Mouse (Mus musculus) activated CD4-positive, CD25-positive, alpha-beta regulatory T cell, adult 4 months (primary cell): ENCODE measurements around the gene Cdt1. TPM values are rescaled to one million over a fixed set of nuclear protein-coding genes. Genes with fewer than 3 reads are reported as not detected.
A peak's percentile ranks its signal among the peaks of the same experiment; 100 is the strongest.

Experiments used
- ATAC-seq: one replicate; pipeline ENCODE4 v1.8.0; 2017
- polyA plus RNA-seq, 2 experiments: library from polyadenylated mRNA; unstranded; fragments of 100-300 nt; shearing (Covaris generic); gene quantifications; one replicate each; pipeline ENCODE4 v1.2.1; 2017

Gene Cdt1
- polyA plus RNA-seq, 2 experiments from 2014 or later: 10.4 to 13.0 TPM

DNA sequence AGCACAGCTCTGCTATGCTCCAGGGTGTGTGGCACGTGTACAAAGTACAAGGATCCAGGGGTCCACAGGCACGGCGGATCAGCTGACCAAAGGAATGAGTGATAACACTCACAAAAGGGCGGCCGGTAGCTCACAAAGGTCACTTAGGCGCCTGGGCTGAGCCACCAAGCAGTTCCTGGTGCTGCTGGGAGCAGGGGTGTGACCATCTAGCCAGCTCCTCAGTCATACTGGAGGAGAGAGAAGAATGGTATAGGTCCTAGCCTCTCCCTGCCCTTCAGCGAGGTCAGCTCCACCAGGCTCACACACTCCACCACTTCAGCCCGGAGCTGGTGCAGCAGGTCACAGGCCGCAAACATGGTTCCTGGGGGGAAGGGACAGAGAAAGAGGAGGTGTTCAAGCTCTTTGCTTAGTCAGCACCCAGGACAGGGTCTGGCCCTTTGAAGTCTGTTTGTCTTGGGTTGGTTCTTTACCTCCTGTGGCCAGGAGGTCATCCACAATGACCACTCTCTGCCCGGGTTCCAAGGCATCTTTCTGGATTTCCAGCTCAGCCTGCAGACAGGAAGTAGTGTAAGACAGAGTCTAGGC lies 6.9 kb downstream of the Cdt1 start:
- no peak for ATAC-seq

DNA sequence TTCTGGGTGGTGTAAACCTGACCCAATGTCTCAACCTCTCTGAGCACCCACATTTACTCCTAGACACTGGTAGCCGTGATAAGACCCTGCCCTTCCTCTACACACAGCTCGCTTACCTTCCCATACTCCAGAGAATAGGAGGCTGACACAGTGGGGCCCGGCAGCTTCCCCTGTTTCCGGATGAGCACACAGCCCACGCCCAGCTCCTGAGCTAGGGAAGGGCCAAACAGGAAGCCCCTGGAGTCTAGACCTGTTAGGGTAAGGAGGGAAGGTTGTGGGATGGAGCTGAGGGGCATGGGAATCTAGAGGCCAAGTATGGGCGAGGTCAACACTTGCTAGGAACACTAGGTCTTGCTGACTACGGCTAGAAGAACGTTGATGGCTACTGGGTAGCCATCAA lies 7.5 kb downstream of the Cdt1 start:
- ATAC-seq: no peak

DNA sequence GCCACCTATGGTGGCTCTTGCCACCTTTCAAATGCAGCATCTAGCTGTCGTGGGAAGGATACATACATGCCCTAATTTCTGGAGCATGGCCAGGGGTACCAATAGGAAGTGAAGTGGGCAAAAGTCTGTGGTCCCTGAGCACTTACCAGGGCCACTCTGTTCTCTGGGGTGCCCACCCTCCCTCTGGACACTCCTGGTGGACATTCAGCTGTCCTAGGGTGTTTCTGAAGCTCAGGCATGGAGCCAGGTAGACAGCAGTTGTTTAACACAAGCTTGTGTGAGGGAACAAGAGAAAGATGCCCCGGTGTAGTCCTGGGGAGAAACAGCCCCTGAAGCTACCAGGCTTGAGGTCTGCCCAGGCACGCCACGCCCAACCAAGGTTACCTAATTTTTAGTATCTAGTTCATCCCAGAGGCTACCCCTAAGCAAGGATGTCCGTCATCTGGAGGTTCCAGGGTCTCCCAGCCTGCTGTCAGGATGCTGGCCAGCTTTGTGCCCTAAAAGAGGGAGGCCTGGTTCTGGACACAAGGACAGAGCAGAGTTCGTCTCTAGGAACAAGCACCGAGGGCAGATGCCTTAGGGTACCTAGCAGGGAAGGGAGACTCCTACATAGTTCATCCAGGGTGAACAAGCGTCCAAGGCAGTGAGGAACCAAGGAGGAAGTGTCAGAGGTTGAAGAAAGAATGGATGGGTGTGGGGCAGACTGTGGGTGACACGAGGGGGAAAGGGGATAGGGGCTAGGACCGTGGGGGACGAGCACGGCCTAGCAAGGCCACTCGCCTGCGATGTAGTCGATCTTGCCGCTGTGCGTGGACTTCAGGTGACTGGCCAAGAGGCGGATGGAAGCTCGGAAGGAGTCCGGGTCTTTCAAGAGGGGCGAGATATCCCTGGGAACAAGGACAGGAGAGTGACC lies 8.2 kb downstream of the Cdt1 start:
- ATAC-seq: no peak

DNA sequence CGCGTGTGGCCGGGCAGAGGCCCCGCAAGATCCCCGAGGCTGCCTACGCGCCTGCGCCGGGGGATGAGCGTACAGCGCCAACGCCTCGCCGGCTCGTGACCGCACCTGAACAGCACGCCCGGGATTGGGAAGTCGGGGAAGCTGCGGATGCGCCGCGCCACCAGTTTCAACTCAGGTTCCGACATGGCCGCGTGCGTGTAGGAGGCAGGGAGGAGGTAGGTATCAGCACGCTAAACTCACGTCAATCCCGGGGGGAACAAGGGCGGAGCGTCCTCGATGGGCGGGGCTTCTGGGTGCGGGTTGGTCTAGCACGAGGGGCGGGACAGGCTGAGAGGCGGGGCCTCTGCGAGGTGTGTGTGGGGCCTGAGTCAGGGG lies 8.8 kb downstream of the Cdt1 start, which contains the start of gene Aprt:
Gene Aprt (minus strand): TSS at position 262 of the 375 bp plus-strand sequence.
- peak; percentile 98 for ATAC-seq

DNA sequence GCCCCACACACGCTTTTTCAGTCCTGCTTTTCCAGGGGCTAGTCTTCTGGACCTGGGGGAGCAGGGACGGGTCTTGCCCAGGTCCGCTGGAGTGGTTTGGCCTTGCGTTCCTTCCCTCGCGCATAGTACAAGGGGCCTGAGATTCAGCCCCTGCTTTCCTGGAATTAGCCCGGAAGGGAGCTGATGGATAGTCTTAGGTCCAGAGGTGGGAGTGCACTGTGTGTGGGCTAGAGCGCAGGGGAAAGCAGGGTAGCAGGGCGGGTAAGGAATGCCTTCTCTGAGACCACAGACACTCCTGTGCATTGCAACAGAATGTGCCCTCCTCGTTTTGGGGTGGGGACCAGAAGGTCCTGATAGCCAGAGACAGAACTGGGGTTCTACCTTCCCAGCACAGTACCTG lies 9.3 kb downstream of the Cdt1 start:
- no peak for ATAC-seq

DNA sequence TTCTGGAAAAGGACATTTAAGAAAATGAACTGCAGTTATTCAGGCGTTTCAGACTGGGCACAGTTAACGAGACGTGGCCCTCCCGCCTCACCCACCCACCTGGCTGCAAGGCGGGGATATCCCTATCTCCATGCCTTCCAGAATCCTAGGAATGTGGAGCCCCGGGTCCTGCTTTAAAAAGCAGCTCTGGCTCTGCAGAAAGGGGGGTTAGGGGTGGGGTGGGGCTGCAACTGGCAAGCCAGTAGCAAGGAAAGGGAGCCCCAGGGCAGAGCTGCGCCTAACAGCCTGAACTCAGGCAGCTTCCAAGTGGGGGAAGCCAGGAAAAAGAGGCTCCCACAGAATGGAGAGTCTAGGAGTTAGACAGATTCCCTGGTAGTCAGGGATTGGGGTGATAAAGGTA lies 11.4 kb downstream of the Cdt1 start:
- no peak for ATAC-seq

DNA sequence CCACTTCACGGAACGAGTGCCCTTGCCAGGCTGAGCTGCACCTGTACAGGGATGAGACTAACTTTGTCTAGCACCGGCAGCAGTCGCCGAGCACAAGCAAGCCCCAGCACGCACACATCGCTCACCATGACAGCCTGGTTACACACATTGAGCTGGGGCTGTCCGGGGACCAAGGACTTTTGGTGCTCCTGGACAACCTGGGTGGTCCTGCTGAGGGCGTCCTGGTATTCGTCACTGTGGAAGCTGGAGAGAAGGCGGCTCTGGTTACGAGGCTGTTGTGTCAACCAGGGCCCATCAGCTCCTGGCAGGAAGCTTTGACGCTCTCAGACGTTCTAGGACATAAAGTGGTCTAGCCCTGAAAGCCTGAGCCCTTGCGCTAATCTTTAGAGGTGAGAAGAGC lies 13.1 kb downstream of the Cdt1 start:
- no peak for ATAC-seq

DNA sequence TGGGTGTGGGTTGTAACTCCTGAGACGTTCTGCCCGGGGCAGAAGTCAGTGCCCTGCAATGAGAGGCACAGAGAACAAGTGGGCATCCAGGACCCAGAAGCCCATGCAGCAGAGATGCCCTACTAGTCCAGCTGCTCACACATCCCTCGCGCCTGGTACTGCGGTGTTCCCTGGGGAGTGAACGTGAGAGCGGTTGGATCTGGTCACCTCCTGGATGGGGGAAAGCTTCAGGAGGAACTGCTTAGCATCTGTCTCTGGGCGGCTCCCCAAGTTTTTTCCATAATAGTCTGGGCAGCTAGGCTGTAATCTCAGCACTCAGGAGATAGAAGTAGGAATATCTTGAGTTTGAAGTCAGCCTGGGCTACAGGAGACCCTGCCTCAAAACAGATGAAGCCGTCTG lies 17.2 kb downstream of the Cdt1 start:
- no peak for ATAC-seq

DNA sequence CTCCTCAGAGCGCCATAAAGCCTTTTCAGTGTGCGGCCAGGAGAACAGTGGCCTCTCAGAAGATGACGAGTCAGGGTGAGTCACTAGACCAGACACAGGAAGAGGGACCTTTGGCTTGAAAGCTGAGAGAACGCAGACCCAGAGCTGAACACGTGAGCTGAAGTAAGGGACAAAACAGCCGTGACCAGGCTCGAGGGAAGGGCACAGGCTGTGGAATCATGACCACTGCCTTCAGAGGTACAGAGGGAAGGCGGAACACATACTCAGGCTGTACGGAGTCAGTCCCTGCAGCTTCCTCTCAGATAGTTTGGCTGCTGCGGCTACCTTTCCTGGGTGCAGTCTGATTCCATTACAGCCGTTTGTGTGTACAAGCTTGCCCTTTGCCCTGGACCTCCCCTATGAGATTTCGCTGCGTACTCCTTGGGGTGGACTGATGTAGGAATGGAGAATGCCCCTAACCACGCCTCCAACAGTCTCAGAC lies 17.6 kb downstream of the Cdt1 start:
- no peak for ATAC-seq

DNA sequence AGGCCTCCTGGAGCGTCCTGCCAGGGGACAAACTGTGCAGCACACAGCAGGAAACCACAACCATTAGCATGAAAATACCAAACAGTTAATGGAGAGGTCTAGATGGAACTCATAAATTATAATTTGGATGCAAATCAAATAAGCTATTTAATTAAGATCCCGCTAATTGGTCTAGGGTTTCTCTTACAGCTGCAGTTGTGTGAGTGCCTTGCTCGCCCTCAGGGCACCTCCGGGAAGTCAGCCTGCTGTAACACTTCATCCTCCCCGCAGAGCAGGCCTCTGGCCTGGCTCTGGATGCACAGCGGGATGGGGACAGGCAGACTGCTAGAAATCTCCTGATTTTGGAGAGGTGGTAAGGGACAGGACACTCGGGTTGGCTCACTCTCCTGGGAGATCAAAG lies 18.4 kb downstream of the Cdt1 start:
- ATAC-seq: no peak

DNA sequence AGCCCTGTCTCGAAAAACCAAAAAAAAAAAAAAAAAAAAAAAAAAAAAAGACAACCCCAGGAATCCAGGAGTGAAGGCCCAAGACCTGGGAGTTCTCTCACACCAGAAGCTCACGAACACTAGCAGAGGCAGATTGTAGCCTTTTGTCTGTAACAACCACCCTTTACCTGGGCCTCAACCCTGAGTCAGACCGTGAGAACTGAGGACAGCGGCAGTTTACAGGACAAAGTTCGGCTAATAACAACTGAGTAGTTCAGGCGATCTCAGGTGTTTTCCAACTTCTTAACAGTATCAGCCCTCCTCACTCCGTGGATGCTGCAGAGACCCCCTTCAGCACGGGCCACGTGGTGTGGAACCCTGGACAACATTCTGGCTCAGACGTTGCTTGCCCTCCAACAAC lies 18.9 kb downstream of the Cdt1 start:
- ATAC-seq: no peak

DNA sequence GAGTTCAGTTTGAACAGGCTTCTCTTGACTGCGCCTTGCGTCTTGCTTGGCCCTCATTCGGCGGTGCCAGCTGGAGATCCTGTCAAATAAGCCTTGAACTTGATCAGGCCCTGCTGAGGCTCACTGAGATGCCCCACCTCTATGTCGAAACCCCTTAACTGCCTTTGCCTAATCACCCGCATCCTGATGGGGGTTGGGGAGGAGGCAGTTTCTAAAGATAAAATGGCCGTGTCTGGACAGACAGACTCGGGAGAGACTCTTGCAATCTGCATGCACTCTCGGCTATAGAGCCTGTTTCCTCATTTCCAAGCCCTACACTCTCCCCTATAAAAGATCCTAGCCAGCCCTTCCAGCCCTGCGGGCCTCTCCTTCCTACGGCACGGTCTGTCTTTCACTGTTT lies 25.4 kb downstream of the Cdt1 start:
- ATAC-seq: no peak

DNA sequence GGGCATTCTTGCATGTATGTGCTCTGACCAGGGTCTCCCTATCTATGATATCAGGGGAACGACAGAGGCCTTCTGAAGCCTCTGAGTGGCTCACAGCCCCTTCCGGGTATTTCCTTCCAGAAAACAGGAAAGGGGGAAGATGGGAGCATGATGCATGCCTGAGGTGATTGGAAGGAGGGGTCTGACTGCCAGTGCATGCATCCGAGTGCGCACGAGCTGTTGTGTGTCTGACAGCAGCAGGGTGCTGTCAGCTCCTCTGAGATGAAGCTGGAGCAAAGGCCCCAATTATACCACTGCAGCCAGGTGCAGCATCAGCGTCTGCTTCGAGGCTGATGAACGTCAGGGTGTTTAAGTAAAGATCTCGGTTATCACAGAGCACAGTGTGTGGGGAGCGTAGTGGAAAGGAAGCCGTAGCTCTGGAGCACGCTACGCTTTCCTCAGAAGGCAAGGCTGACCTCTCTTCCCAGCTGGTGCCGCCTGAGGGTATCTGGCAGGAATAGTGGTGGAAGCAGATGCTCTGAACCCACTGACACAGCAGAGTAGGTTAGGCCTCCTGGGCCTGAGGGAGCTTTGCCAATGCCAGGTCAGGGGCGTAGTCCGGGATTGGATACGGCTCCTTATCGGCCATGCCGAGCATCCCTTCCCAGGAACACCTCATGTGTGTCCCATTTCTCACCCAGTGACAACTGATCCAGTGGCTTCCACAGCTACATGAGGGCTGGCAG lies 26.1 kb downstream of the Cdt1 start:
- ATAC-seq: no peak

DNA sequence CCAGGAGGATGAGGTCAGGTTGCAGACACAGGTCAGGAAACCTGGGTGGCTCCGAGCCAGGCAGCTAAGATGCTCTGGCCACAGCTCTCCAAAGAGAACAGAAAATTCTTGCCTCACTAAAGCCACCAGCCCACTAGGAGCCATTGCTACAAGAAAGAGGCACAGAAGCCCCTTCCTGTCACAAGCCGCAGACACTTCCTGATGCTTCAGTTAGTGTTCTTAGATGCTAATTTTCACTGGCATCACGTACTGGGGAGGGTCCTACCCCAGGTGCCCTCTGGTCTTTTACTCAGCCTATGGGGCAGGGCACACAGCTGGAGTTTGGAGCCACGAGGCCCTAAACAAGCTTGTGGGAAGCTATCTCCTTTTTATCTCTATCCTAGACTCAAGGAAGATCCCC lies 28.2 kb downstream of the Cdt1 start:
- no peak for ATAC-seq

DNA sequence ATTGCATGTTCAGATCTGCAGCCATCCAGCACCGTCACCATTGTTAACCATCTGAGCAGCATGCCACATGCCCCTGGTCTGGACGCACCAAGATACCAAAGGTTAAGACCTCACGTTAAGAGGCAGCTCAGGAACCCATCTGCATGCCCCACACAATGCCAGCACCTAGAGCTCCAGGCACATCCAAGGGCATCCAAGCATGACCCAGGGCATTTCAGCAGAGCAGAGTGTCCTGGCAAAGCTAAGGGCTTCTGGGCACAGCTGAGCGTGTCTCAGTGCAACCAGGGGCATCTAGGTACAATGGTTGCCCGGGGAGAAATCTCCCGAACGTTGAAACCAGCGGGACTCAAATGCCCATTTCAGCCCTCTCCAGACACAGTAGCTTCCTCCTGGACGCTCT lies 32.9 kb downstream of the Cdt1 start:
- no peak for ATAC-seq

DNA sequence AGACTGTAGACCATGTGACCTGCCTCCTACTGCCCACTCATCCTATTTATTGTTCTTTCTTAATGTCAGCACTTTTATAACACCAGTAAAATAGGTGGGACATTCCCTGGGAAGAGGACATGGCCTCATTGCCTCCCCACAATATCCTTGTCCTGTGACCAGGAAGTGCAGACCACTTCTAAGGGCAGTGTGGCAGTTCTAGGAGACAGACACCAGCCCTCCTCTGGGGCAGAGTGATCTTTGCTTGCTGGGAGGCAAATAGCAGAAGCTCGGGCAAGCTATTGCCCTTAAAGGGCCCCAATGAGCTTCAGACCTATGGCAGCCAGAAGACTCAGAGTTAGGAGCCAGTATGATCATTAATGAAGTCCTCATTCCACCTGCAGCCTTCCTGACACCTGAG lies 36.8 kb downstream of the Cdt1 start:
- ATAC-seq: no peak

DNA sequence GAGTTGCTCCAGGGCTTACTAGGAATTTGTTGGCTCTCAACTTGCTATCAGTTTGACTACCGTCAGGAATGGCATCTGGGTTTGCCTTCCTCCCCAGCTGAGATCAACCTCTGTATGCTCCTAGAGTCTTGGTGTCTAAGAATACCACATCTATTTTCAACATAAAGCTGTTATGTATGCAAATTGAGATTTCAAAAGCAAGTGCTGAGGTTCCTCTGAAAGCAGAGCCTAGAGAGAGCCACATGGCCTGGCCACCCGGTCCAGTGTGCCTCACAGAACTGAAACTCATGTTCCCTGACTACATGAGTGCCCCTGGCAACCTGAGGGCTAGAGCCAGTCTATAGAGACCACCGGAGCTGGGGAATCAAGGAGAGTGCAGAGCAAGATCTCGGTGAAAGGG lies 37.6 kb downstream of the Cdt1 start:
- ATAC-seq: no peak

DNA sequence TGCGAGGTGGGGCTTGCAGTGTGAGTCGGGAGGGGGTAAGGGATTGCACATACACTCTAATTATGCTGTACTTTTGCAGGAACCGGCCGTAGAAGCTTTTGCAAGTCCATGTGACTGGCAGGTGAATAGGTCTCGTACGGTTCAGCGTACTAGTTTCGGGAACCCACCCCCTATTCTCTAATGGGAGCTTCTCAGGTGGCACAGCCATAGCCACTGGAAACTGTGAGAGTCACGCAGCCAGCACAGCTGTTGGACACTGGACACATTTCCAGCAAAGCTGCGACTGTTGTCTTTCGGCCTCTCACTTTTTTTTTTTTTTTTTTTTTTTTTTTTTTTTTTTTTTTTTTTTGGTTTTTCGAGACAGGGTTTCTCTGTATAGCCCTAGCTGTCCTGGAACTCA lies 39.0 kb downstream of the Cdt1 start:
- no peak for ATAC-seq

DNA sequence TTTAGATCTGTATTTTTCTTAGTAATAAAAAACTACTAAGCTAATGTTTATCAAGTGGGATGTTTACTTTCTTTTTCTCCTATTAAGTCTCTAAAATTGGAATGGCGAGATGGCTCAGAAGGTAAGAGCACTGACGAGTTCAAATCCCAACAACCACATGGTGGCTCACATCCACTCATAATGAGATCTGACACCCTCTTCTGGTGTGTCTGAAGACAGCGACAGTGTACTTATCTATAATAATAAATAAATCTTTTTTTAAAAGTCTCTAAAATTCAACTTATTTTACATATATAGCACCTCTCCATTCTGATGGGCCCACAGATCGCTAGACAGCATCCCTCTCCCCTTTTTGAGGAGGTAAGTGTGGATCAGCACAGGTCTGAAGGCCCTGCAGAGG lies 42.4 kb downstream of the Cdt1 start:
- no peak for ATAC-seq

DNA sequence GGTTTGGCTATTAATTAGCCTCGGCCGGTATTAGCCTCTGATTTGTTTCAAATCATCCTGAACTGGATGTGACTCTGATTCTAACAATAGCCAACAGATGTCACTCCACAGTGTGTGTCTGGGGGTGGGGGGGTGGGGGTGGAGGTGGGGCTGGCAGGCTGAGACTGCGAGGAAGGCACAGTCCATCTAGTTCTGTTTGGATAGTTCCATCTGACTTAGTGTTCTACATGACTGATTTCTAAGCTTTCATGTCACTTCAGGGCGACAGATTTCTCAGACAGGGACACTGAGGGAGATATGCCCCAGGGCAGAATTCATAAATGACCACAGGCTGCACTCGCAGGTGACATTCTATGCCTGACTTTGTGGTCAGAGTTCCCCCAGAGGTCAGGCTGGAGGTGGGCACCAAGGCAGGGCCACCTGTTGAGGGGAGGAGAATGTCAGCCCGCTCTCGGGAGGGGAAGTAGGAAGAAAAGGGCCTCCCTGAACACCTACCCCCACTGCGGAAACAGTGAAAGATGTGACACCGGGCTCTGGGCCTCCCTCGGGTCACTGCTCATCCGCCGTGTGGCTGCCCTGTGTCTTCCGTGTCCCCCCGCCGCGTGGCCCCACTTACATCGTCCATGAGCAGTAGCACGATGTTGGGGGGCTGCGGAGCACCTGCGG lies 42.9 kb downstream of the Cdt1 start:
- peak; percentile 21 for ATAC-seq

DNA sequence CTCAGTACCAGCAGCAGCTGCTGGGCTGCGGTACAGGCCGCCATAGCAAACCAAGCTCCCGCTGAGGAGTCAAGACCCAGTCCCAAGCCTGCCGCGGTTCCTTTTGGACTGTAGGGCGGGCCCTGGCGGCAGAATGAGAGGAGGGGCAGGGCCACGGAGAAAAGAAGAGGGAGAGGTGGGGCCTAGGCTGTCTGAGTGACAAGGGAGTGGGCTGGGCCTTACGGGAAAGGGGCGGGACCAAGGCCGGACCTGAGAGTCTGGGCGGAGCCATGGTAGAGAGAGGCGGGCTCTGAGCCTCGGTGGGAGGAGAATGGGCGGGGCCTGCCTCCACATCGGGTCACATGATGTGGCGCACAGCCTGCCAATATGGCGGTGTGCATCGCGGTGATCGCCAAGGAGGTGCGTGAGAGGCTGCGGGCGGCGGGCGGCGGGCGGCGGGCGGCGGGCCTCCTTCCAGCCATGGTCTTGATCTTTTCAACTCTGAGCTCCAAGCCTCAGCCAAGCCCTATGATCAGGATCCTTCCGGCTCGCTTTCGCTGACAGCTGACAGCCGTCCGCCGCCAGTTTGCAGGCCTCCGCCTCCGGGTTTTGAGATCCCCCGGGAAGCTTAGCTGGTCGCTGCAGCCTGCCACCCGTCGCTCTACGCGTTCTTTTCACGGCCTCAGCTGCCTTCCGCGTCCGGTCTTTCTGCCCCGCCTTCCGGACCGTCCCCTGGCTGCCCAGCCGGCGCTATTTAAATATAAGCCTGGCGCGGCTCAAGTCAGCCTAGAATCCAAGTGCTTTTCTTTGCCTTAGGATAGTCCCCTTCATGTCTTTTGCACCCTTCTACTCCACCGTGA lies 43.7 kb downstream of the Cdt1 start, which contains the start of the genes Galns and Trappc2l:
Gene Galns (minus strand): TSS at position 169 of the 839 bp plus-strand sequence.
Gene Trappc2l (plus strand): TSS at position 346 of the 839 bp plus-strand sequence.
- ATAC-seq: peak; percentile 98
